Mouse (Mus musculus) liver, postnatal 0 days (tissue): ENCODE results near the gene Usp15. TPM values are rescaled to one million over a fixed set of nuclear protein-coding genes. Genes with fewer than 3 reads are reported as not detected.

Experiments used
- ATAC-seq: fragments of 200-750 bp; cut with Nextera tagmentation; 2 replicates; pipeline ENCODE4 v1.8.0; 2017; ENCODE audit warnings: mild to moderate bottlenecking, moderate library complexity
- DNase-seq: peaks from one replicate; pipeline ENCODE4 v3.0.0-alpha.2; 2016
- H3K27ac ChIP-seq: fragments of 300-500 bp; sonication (generic); 2 replicates; pipeline ENCODE4 v1.5.1; 2014; ENCODE audit warnings: antibody characterized with exemption, moderate library complexity, mild to moderate bottlenecking, low read depth
- H3K27me3 ChIP-seq: fragments of 300-500 bp; sonication (generic); 2 replicates; pipeline ENCODE4 v1.6.1; 2014; ENCODE audit warnings: low read length, control low read depth, mixed read lengths; ENCODE audit not compliant: insufficient read depth
- H3K36me3 ChIP-seq: fragments of 300-500 bp; sonication (generic); replicated peaks from 2 replicates; pipeline ENCODE4 v1.6.1; 2014; ENCODE audit warnings: mild to moderate bottlenecking, control low read depth, low read length, moderate library complexity, mixed read lengths; ENCODE audit not compliant: insufficient read depth
- H3K4me1 ChIP-seq: fragments of 300-500 bp; sonication (generic); 2 replicates; pipeline ENCODE4 v1.6.1; 2014; ENCODE audit warnings: antibody characterized with exemption, mild to moderate bottlenecking, control low read depth; ENCODE audit not compliant: insufficient read depth
- H3K4me2 ChIP-seq: fragments of 300-500 bp; sonication (generic); 2 replicates; pipeline ENCODE4 v1.6.1; 2014; ENCODE audit warnings: low read depth, mild to moderate bottlenecking, low read length, moderate library complexity, mixed read lengths
- H3K4me3 ChIP-seq: fragments of 300-500 bp; sonication (generic); 2 replicates; pipeline ENCODE4 v1.5.1; 2014; ENCODE audit warnings: low read depth, low read length
- H3K9ac ChIP-seq: fragments of 300-500 bp; sonication (generic); replicated peaks from 2 replicates; pipeline ENCODE4 v1.6.1; 2014; ENCODE audit warnings: mild to moderate bottlenecking, moderate library complexity
- H3K9me3 ChIP-seq: fragments of 300-500 bp; sonication (generic); 2 replicates; pipeline ENCODE4 v1.6.1; 2016; ENCODE audit warnings: mild to moderate bottlenecking, control low read depth, low read length, mixed read lengths
- CTCF ChIP-seq: sonication (generic); IDR thresholded peaks from 2 replicates; pipeline ENCODE4 v1.5.1; 2016; ENCODE audit warnings: antibody characterized with exemption, low read depth
- EP300 ChIP-seq: IDR thresholded peaks from 2 replicates; pipeline ENCODE4 v1.6.1; 2016; ENCODE audit warnings: antibody characterized with exemption, low read depth, mild to moderate bottlenecking
- WGBS: fragments of 180-500 bp; shearing (Covaris S2); extraction: QIAGEN DNeasy Blood & Tissue Kit; methylation state at CpG from one replicate; pipeline ENCODE4 v1.1.7; 2014; ENCODE audit not compliant: insufficient replicate concordance; 5-methylcytosine and 5-hydroxymethylcytosine counted together
- polyA plus RNA-seq: library from polyadenylated mRNA; unstranded; fragments of >200 nt; fragmentation: Nextera tagmentation; extraction: Ambion mirVana; gene quantifications from 2 replicates; pipeline ENCODE4 v1.2.1, GENCODE M21; 2015

The Usp15 gene
- polyA plus RNA-seq, 1 experiment from 2014 or later: 59.9 TPM

DNA sequence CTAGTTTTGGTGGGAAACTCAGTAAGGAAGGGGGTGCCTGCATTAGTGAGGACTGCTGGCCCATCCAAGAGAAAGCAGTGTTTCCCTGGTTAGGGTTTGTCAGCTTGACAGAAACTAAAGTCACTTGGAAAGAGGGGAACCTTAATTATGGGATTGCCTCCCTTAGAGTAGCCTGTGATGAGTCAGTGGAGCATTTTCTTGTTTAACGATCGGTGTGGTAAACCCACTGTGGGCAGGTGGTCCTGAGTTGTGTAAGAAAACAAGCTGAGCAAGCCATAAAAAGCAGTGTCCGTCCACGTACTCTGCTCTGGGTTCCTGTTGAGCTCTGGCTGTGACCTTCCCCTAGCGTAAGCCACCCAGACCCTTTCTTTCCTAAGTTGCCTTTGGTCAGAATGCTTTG is 1.4 kb upstream of the Usp15 start:
- WGBS: 72% methylated on average over 5 of the region's 5 CpGs
- DNase-seq: no peak
- peak overlapping the region; percentile 79; the same call in 1 of the 2 replicates for H3K4me2 ChIP-seq
- TF ChIP-seq CTCF (no peak), EP300 (no peak)
- H3K9me3 ChIP-seq: no peaks in the 10 kb centered on the region
- peaks cover 27% of the 10 kb centered on the region for H3K4me1 ChIP-seq
- no peaks in the 10 kb centered on the region for H3K27me3 ChIP-seq
- no peak overlapping the region for H3K4me3 ChIP-seq
- H3K9ac ChIP-seq: no peak overlapping the region
- H3K27ac ChIP-seq: no peak overlapping the region
- ATAC-seq: no peak
- H3K36me3 ChIP-seq: no peaks in the 10 kb centered on the region

DNA sequence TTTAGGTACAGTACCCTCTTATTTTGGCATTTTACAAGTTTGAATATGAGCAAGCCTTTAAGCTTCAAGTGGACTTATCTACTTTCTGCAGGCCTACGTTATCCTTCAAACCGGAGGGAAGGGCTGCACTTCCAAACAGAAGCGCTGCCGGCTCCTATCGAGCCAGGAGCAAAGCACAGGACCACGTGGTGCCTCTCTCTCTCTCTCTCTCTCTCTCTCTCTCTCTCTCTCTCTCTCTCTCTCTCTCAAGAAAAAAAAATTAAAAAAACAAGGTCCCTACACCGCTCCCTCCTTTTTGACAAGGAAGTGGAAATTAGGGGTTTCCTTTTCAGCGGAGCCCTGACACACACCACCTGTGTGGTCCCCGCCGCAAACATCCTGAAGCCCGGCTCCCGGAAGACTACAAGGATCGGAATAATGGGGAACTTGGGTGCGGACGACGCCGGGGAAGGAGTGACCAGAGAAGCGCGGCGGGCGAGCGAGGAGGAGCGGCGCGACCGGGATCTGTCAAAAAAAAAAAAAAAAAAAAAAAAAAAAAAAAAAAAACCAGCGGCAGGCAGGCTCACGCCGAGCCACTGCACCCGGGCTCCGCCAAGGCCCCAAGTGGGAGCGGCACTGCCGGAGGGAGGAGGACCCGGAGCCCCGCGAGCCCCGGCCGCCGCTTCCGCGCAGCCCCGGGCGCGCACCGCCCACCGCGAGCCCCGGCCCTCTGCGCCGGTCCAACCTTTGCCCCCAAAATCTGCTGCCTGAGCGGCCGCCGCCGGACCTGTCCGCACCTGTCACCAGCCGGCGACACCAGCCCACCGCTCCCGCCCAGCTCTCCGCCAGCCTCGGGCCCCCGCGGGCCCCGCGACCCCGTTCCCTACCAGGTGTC is 597 bp downstream of the Usp15 start:
- no peak for TF ChIP-seq CTCF
- TF ChIP-seq EP300: peak; percentile 87
- no peaks in the 10 kb centered on the region for H3K9me3 ChIP-seq
- H3K9ac ChIP-seq: peak overlapping the region; percentile 99
- DNase-seq (peak; percentile 61), ATAC-seq (peak; percentile 52)
- H3K4me1 ChIP-seq: peaks cover 33% of the 10 kb centered on the region
- under 1% methylated on average over 49 of the region's 66 CpGs for WGBS
- H3K4me3 ChIP-seq: peak overlapping the region; percentile 98
- peak overlapping the region; percentile 99 for H3K27ac ChIP-seq
- H3K27me3 ChIP-seq: no peaks in the 10 kb centered on the region
- H3K4me2 ChIP-seq: peak overlapping the region; percentile 79
- H3K36me3 ChIP-seq: no peaks in the 10 kb centered on the region

DNA sequence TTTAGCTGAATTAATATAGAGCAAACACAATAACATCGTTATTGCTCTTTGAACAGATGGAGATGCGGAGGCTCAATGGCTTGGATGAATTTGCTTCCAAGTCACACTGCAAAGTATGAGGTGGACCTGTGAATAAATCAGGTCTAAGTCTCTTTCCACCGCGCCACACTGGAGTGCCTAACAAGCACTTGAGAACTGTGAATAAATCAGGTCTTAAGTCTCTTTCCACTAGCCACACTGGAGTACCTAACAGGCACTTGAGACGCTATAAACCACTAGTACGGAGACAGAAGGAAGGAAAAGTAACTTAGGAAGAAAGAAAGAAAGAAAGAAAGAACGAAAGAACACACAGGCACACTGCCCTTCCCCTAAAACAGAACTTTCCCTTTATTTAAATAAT is 1.3 kb downstream of the Usp15 start:
- Histone ChIP-seq H3K9ac (peak overlapping the region; percentile 99), H3K4me3 (peak overlapping the region; percentile 98), H3K9me3 (no peaks in the 10 kb centered on the region), H3K4me1 (peaks cover 36% of the 10 kb centered on the region), H3K27ac (peak overlapping the region; percentile 99), H3K4me2 (peak overlapping the region; percentile 79), H3K27me3 (no peaks in the 10 kb centered on the region), H3K36me3 (no peaks in the 10 kb centered on the region)
- TF ChIP-seq EP300 (no peak), CTCF (no peak)
- 19% methylated on average over 7 of the region's 7 CpGs for WGBS
- DNase-seq: no peak
- ATAC-seq: no peak

DNA sequence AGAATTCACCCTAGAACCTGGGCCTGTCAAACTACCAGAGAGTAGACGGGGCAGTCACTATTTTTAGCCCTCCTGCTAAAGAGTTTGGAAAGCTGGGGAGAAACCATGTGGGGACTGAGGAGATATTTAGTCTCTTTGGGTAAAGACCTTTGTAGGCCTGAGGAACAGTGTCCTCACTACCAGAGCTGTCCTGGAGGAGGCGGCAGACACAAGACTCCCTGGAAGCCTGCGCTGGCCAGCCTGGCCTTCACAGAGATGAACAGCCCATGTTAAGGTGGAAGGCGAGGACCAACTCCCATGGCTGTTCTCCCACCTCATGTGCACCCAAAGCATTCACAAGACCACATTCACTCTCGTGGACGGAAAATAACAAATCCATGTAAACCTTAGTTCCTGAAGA is 5.8 kb downstream of the Usp15 start:
- no peak overlapping the region for H3K4me2 ChIP-seq
- H3K9me3 ChIP-seq: no peaks in the 10 kb centered on the region
- no peak overlapping the region for H3K27ac ChIP-seq
- H3K4me3 ChIP-seq: no peak overlapping the region
- 74% methylated on average over 6 of the region's 6 CpGs for WGBS
- H3K36me3 ChIP-seq: no peaks in the 10 kb centered on the region; the same call in 1 of the 2 replicates
- no peak overlapping the region for H3K9ac ChIP-seq
- ATAC-seq (no peak), DNase-seq (no peak)
- no peaks in the 10 kb centered on the region for H3K27me3 ChIP-seq
- TF ChIP-seq CTCF (peak; percentile 45), EP300 (no peak)
- H3K4me1 ChIP-seq: peaks cover 42% of the 10 kb centered on the region

DNA sequence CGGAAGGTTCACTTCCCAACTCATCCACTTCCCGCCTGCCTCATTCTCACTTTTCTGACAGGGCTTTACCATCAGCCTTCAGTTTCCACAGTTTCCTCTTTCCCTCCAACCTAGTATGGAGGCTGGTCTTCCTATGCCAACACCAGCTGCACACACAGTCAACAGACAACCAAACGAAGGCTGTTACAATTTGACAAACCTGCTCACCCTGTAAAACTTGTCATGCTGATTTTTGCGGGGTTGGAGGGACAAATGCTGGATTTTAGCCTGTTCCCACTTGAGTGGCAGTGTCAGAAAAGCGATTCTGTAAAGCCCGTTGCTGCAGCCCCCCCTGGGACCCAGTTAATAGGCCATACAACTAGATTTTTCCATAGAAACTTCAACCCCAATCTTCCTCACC is 9.5 kb downstream of the Usp15 start:
- H3K27ac ChIP-seq: no peak overlapping the region
- TF ChIP-seq EP300 (no peak), CTCF (no peak)
- H3K27me3 ChIP-seq: no peaks in the 10 kb centered on the region
- no peaks in the 10 kb centered on the region for H3K9me3 ChIP-seq
- no peak for DNase-seq
- H3K4me3 ChIP-seq: no peak overlapping the region
- no peaks in the 10 kb centered on the region; the same call in 1 of the 2 replicates for H3K36me3 ChIP-seq
- H3K4me2 ChIP-seq: no peak overlapping the region
- peaks cover 49% of the 10 kb centered on the region for H3K4me1 ChIP-seq
- H3K9ac ChIP-seq: no peak overlapping the region
- 62% methylated on average over 6 of the region's 6 CpGs for WGBS
- no peak for ATAC-seq

DNA sequence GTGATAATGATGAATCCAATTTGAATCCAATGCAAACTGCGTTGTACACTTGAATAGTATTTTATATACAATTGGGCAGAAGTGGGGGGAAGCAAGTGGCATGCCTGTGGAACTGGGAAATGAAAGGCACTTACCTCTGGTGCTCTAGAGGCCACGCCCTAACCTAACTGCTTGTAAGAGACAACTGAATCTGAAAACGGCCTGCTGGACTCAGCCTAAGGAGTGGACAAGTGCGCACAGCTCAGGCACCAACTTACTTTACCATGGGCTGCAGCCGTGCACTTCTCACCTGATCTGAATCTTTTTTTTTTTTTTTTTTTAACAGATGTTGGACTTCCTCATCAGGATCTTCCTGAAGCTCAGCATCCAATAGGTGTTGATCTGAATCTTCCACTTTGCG is 10.9 kb downstream of the Usp15 start:
- H3K4me1 ChIP-seq: peaks cover 37% of the 10 kb centered on the region
- no peak for ATAC-seq
- H3K36me3 ChIP-seq: peaks cover 2% of the 10 kb centered on the region; the same call in 1 of the 2 replicates
- H3K27ac ChIP-seq: no peak overlapping the region
- no peak for TF ChIP-seq EP300
- TF ChIP-seq CTCF: no peak
- no peak overlapping the region for H3K9ac ChIP-seq
- no peaks in the 10 kb centered on the region for H3K27me3 ChIP-seq
- WGBS: 75% methylated on average over 6 of the region's 6 CpGs
- H3K4me3 ChIP-seq: no peak overlapping the region
- no peak for DNase-seq
- H3K9me3 ChIP-seq: no peaks in the 10 kb centered on the region
- no peak overlapping the region for H3K4me2 ChIP-seq
